Mouse (Mus musculus) ES-E14 (cell line): Measurements from ENCODE around the gene Btbd3.

Experiments used
- CHD2 ChIP-seq: IDR thresholded peaks from 2 replicates; pipeline ENCODE4 v1.6.1; 2014; ENCODE audit warnings: mild to moderate bottlenecking, low read depth, low read length, inconsistent platforms
- MAFK ChIP-seq: IDR thresholded peaks from 2 replicates; pipeline ENCODE4 v1.6.1; 2014; ENCODE audit warnings: mild to moderate bottlenecking, low read depth, low read length, inconsistent platforms; ENCODE audit not compliant: insufficient read depth
- ZC3H11A ChIP-seq: IDR thresholded peaks from 2 replicates; pipeline ENCODE4 v1.6.1; 2012; ENCODE audit warnings: low read depth, mild to moderate bottlenecking, inconsistent platforms, low read length, borderline replicate concordance

GRCm38 (mm10) chr2:138262885-138263284 lies 6.5 kb downstream of the Btbd3 start:
- TF ChIP-seq MAFK (no peak), ZC3H11A (no peak), CHD2 (no peak)
